Mouse (Mus musculus) intestine, postnatal 0 days (tissue): ENCODE data around the gene Trim72. TPM values are rescaled to one million over a fixed set of nuclear protein-coding genes. Genes with fewer than 3 reads are reported as not detected.

Experiments
- ATAC-seq: fragments of 200-750 bp; cut with Nextera tagmentation; 2 replicates; pipeline ENCODE4 v1.8.0; 2017; ENCODE audit warnings: mild to moderate bottlenecking, moderate TSS enrichment, moderate library complexity
- H3K27ac ChIP-seq: fragments of 300-500 bp; sonication (generic); 2 replicates; pipeline ENCODE4 v1.5.1; 2014; ENCODE audit warnings: mild to moderate bottlenecking, low read depth, low read length, moderate library complexity
- H3K27me3 ChIP-seq: fragments of 300-500 bp; sonication (generic); replicated peaks from 2 replicates; pipeline ENCODE4 v1.6.1; 2014; ENCODE audit warnings: low read length, mixed read lengths; ENCODE audit not compliant: control insufficient read depth, insufficient read depth
- H3K36me3 ChIP-seq: fragments of 300-500 bp; sonication (generic); 2 replicates; pipeline ENCODE4 v1.6.1; 2014; ENCODE audit warnings: mild to moderate bottlenecking, moderate library complexity; ENCODE audit not compliant: control insufficient read depth, insufficient read depth
- H3K4me1 ChIP-seq: fragments of 300-500 bp; sonication (generic); replicated peaks from 2 replicates; pipeline ENCODE4 v1.6.1; 2014; ENCODE audit warnings: antibody characterized with exemption, low read length, mixed read lengths; ENCODE audit not compliant: control insufficient read depth, insufficient read depth
- H3K4me2 ChIP-seq: fragments of 300-500 bp; sonication (generic); replicated peaks from 2 replicates; pipeline ENCODE4 v1.6.1; 2014; ENCODE audit warnings: low read depth, mild to moderate bottlenecking, moderate library complexity
- H3K4me3 ChIP-seq: fragments of 300-500 bp; sonication (generic); 2 replicates; pipeline ENCODE4 v1.5.1; 2014; ENCODE audit warnings: low read depth, low read length
- H3K9ac ChIP-seq: fragments of 300-500 bp; sonication (generic); 2 replicates; pipeline ENCODE4 v1.6.1; 2014; ENCODE audit warnings: mild to moderate bottlenecking, low read depth, low read length
- H3K9me3 ChIP-seq: fragments of 300-500 bp; sonication (generic); 2 replicates; pipeline ENCODE4 v1.6.1; 2016; ENCODE audit warnings: mixed run types; ENCODE audit not compliant: control insufficient read depth
- CTCF ChIP-seq: sonication (generic); IDR thresholded peaks from 2 replicates; pipeline ENCODE4 v1.5.1; 2016; ENCODE audit warnings: low read depth, mild to moderate bottlenecking, control low read depth, antibody characterized with exemption, moderate library complexity
- WGBS: fragments of 180-500 bp; shearing (Covaris S2); extraction: QIAGEN DNeasy Blood & Tissue Kit; methylation state at CpG from one replicate; pipeline ENCODE4 v1.1.7; 2014; 5-methylcytosine and 5-hydroxymethylcytosine counted together
- polyA plus RNA-seq: library from polyadenylated mRNA; unstranded; fragments of >200 nt; fragmentation: Nextera tagmentation; extraction: Ambion mirVana; gene quantifications from 2 replicates; pipeline ENCODE4 v1.2.1, GENCODE M21; 2015

The Trim72 gene
- polyA plus RNA-seq, 1 experiment from 2014 or later, result 0.47 TPM

DNA sequence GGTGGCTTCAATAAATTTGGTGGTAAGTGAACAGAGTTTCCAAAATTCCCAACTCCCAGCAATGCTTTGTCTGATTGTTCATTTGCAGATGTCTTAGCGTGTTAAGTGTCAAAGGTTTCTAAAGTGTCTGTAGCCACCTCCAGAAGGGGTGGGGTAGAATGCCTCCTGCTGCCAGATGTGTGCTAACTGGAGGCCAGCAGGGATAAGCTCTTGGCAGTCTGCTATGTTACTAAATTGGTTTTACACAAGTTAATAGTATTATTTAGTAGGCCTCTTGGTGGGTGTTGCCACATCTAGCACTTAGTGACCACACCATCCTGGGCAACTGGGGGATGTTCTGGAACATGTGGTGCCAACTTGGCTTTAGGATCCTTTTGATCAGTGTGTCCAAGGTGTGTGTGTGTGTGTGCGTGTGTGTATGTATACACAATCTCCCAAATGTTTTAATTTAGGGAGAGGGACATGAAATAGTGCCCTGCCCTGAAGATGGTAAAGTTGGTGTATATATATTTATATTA lies 29.3 kb upstream of the Trim72 start:
- Histone ChIP-seq H3K36me3 (peaks cover 85% of the 10 kb centered on the region), H3K9me3 (no peaks in the 10 kb centered on the region), H3K27ac (no peak overlapping the region), H3K4me2 (no peak overlapping the region), H3K27me3 (no peaks in the 10 kb centered on the region), H3K9ac (no peak overlapping the region), H3K4me3 (no peak overlapping the region), H3K4me1 (0 out of 2 replicates have a peak, but pooled peaks cover 4% of the 10 kb centered on the region)
- no peak for TF ChIP-seq CTCF
- ATAC-seq, result no peak
- 84% methylated on average over 2 of the region's 2 CpGs for WGBS

DNA sequence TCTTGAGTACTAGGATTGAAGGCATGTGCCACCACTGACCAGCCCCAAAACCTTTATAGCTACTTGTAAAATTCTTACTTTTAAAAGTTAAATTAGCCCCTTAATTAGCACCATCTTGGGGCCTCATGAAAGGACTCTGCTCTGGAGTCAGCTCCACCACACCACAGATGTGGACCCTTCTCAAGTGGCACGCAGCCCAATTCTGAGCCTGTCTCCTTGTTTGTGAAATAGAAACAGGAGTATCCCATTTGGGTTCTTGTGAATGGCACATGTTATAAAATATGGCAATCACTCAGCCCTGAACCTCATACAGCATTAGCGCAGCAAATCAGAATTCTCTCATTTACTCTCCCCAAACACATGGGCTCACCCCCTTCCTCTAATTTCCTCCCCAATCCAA lies 24.9 kb upstream of the Trim72 start:
- Histone ChIP-seq H3K4me1 (0 out of 2 replicates have a peak, but pooled peaks cover 4% of the 10 kb centered on the region), H3K27ac (no peak overlapping the region), H3K9me3 (no peaks in the 10 kb centered on the region), H3K27me3 (no peaks in the 10 kb centered on the region), H3K9ac (no peak overlapping the region), H3K4me3 (no peak overlapping the region), H3K4me2 (no peak overlapping the region), H3K36me3 (peaks cover 95% of the 10 kb centered on the region)
- no peak for TF ChIP-seq CTCF
- WGBS, result 91% methylated on average over 2 of the region's 2 CpGs
- ATAC-seq, result no peak

DNA sequence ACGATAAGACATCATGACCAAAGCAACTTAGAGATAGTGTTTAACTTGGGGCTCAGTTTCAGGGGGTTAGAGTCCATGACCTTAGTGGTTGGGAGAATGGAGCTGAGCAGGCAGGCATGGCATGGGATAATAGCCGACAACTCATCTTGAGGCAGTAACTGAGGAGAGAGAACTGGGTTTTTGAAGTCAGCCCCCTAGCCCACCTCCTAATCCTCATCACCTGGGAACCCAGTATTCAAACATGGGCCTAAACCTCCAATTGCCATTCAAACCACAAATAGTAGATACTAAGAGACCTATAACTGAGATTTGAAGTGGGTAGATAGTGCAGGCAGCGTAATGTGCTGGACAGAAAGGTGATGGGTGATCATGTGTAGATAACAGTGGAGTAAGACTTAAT lies 23.1 kb upstream of the Trim72 start:
- Histone ChIP-seq H3K9ac (no peak overlapping the region), H3K9me3 (no peaks in the 10 kb centered on the region), H3K4me1 (no peaks in the 10 kb centered on the region), H3K27me3 (no peaks in the 10 kb centered on the region), H3K4me2 (no peak overlapping the region), H3K36me3 (peaks cover 93% of the 10 kb centered on the region), H3K27ac (no peak overlapping the region), H3K4me3 (no peak overlapping the region)
- WGBS, result 82% methylated on average over 3 of the region's 3 CpGs
- no peak for TF ChIP-seq CTCF
- no peak for ATAC-seq

DNA sequence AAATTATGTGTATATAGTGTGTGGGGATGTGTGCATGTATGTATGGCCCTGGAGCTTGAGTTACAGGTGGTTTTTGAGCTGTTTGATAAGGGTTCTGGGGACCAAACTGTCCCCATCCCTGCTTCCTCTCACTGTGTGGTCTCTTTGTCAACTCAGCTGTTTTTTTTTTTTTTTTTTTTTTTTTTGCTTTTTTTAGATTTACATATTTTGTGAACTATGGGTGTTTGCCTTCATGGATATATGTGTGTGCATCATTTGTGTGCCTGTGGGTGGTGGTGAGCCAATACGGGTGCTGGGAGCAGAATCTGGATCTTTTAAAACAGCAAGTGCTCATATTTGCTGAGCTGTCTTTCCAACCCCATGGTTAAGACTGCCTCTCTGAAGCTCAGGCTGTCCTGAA lies 14.8 kb upstream of the Trim72 start:
- Histone ChIP-seq H3K4me1 (no peaks in the 10 kb centered on the region), H3K27me3 (no peaks in the 10 kb centered on the region), H3K9me3 (no peaks in the 10 kb centered on the region), H3K36me3 (peaks cover 55% of the 10 kb centered on the region), H3K4me2 (no peak overlapping the region), H3K4me3 (no peak overlapping the region), H3K27ac (no peak overlapping the region), H3K9ac (no peak overlapping the region)
- 75% methylated on average over 1 of the region's 1 CpGs for WGBS
- TF ChIP-seq CTCF, result no peak
- ATAC-seq, result no peak

DNA sequence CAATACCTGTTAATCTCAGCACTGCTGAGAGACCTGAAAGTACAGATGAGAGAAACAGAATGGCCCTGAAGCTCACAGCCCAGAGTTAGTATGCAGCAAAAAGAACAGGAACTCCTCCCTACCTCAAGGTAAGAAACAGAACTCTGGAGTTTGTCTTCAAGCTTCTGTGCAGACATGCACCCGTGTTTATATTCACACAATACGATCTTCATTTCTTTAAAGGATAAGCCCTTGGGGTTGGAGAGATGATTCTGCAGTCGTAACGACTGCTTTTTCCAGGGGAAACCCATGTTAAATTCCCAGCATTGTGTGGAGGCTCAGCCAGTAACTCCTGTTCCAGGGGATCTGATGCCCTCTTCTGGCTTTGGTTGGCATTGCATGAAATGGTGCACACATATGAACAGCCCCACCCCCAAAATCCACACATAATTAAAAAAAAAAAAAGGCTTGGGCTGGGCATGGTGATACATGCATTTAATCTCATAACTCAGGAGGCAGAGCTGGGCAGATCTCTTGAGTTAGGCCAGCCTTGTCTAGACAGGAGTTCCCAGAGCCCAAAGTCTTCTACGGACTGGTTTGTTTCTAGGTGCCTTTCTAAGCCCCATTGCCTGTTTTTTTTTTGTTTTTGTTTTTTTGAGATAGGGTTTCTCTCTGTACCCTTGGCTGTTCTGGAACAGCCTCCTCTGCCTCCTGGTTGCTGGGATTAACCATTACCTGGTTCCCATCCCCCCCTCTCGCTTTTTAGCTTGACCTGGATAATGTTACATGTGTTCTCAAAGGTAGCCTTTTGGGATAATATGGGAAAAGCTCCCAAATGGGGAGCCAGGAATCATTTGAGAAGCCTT lies 11.9 kb upstream of the Trim72 start:
- ATAC-seq, result peak; percentile 41
- H3K27me3 ChIP-seq, result no peaks in the 10 kb centered on the region
- peaks cover 29% of the 10 kb centered on the region for H3K36me3 ChIP-seq
- H3K9me3 ChIP-seq, result no peaks in the 10 kb centered on the region
- peak overlapping the region; percentile 59 for H3K4me2 ChIP-seq
- peak; percentile 83 for TF ChIP-seq CTCF
- H3K27ac ChIP-seq, result peak overlapping the region; percentile 87
- H3K9ac ChIP-seq, result peak overlapping the region; percentile 42; the same call in 1 of the 2 replicates
- H3K4me3 ChIP-seq, result peak overlapping the region; percentile 31
- 27% methylated on average over 6 of the region's 6 CpGs for WGBS
- H3K4me1 ChIP-seq, result no peaks in the 10 kb centered on the region

DNA sequence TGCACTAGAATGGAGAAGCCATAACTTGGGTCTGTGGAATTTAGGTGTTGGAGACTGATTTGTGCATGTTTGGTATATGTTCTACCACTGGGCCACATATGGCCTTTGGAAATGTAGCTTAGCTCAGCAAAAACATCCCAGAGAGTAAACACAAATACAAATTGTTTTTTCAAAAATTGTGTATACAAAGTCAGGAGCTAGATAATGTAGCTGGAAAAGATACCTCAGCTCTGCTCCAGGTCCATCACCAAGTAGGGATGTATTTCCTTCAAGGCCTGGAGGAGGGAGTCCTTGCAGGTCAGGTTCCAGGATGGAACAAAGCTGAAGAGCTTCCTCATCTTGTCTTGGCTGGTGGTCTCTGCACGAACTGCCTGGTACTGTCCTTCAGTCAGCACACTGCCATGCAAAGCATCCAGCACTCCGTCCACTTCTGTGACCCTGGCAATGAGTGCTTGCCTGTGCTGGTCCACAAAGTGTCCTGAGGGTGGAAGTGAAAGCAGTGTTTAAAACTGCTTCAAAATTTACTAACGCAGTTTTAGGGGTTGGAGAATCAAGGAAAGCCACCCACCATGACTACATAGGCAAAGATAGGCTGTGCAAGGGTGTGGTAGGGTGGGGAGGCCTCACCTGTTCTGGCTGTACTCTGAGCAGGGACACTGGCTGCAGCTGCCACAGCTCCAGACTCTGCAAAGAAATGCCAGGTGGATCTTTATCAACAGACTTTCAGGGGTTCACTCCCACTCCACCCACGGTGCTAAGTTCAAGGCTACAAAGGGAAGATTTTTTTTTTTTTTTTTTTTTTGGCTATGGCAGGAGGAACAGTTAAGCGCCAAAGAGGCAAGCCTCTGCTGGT lies 11.0 kb upstream of the Trim72 start:
- Histone ChIP-seq H3K9me3 (no peaks in the 10 kb centered on the region), H3K4me1 (no peaks in the 10 kb centered on the region), H3K36me3 (peaks cover 25% of the 10 kb centered on the region), H3K4me2 (peak overlapping the region; percentile 59), H3K27ac (peak overlapping the region; percentile 87), H3K27me3 (no peaks in the 10 kb centered on the region), H3K4me3 (peak overlapping the region; percentile 31), H3K9ac (peak overlapping the region; percentile 42)
- WGBS, result 15% methylated on average over 5 of the region's 5 CpGs
- peak; percentile 74 for ATAC-seq
- TF ChIP-seq CTCF, result no peak
